Mouse (Mus musculus) heart, embryonic 12.5 days (tissue): ENCODE results near the gene Slc35e3. TPM values are rescaled to one million over a fixed set of nuclear protein-coding genes. Genes with fewer than 3 reads are reported as not detected.

Source experiments
- ATAC-seq: fragments of 200-750 bp; cut with Nextera tagmentation; 2 replicates; pipeline ENCODE4 v1.8.0; 2017; ENCODE audit warnings: moderate TSS enrichment, moderate library complexity; ENCODE audit not compliant: insufficient number of reproducible peaks, low FRiP score
- H3K27ac ChIP-seq: fragments of 300-500 bp; sonication (generic); 2 replicates; pipeline ENCODE4 v1.5.1; 2016; ENCODE audit warnings: mild to moderate bottlenecking, moderate library complexity; ENCODE audit not compliant: poor library complexity, severe bottlenecking
- H3K27me3 ChIP-seq: fragments of 300-500 bp; sonication (generic); replicated peaks from 2 replicates; pipeline ENCODE4 v1.6.1; 2016; ENCODE audit warnings: mild to moderate bottlenecking, moderate library complexity
- H3K36me3 ChIP-seq: fragments of 300-500 bp; sonication (generic); 2 replicates; pipeline ENCODE4 v1.6.1; 2016; ENCODE audit warnings: mild to moderate bottlenecking, moderate library complexity
- H3K4me1 ChIP-seq: fragments of 300-500 bp; sonication (generic); replicated peaks from 2 replicates; pipeline ENCODE4 v1.6.1; 2016; ENCODE audit warnings: mild to moderate bottlenecking
- H3K4me2 ChIP-seq: fragments of 300-500 bp; sonication (generic); 2 replicates; pipeline ENCODE4 v1.6.1; 2016; ENCODE audit warnings: mild to moderate bottlenecking, moderate library complexity
- H3K4me3 ChIP-seq: fragments of 300-500 bp; sonication (generic); 2 replicates; pipeline ENCODE4 v1.5.1; 2016; ENCODE audit warnings: mild to moderate bottlenecking
- H3K9ac ChIP-seq: fragments of 300-500 bp; sonication (generic); 2 replicates; pipeline ENCODE4 v1.6.1; 2016; ENCODE audit warnings: mild to moderate bottlenecking, moderate library complexity
- H3K9me3 ChIP-seq: fragments of 300-500 bp; sonication (generic); replicated peaks from 2 replicates; pipeline ENCODE4 v1.6.1; 2016; ENCODE audit warnings: mild to moderate bottlenecking, moderate library complexity
- WGBS: fragments of 180-500 bp; shearing (Covaris S2); methylation state at CpG from one replicate; pipeline ENCODE4 v1.1.7; 2016; 5-methylcytosine and 5-hydroxymethylcytosine counted together
- polyA plus RNA-seq: library from polyadenylated mRNA; unstranded; fragments of >200 nt; fragmentation: Nextera tagmentation; extraction: Ambion mirVana; gene quantifications from 2 replicates; pipeline ENCODE4 v1.2.1, GENCODE M21; 2016

The Slc35e3 gene
- polyA plus RNA-seq, 1 experiment from 2014 or later: 13.0 TPM

DNA sequence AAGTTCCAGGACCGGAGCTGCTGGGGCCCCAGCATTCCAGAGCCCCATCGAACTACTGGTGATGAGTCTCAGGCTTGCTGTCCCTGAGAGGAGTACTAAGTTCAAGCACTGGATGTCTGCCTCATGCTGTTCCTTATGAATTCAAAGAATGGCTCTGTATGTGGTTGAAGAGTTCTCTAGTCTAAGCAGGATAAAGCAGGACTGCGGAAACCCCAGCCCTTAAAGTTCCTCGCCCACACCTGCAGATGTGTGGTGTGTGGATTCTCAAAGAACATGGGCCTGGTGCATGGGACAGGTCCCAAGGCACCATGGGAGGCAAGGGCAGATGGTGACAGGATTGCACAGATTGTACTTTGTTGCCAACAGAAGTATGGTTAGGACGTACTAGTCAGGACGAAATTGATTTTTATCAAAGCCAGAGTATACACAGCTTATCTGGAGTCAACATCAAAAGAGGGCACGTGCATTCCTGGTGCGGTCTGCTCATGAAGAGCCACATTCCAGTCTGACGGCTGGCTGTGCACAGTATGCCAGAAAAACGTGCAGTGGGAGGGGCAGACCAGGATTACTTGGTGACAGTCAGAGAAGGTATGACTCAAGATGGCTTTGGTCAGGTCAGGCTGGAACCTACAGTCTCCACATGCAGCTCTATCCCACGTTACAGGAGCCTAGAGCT, 16.9 kb downstream of the Slc35e3 start:
- Histone ChIP-seq H3K27me3 (no peaks in the 10 kb centered on the region), H3K4me1 (peaks cover 15% of the 10 kb centered on the region), H3K36me3 (no peaks in the 10 kb centered on the region), H3K9me3 (no peaks in the 10 kb centered on the region), H3K4me2 (no peak overlapping the region), H3K9ac (no peak overlapping the region), H3K4me3 (no peak overlapping the region), H3K27ac (no peak overlapping the region)
- WGBS: 55% methylated on average over 11 of the region's 11 CpGs
- no peak for ATAC-seq

DNA sequence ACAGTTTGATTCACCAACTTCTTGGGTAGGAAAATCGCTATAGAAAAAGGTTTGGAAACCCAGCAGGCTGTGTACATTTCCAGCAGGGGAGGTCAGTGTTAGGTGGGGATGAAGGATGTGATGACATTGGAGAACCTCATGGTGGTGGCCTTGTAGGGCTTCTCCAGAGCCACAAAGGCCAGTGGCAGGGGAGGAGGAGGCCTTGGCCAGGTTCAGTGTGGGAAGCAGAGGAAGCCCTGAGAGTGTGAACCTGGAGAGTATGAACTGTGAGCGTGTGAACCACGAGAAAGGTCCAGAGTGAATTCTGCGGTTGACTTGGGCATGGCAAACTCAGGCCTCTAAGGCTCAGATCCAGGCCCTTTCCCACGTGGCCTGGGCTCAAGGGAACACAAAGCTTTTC, 17.6 kb downstream of the Slc35e3 start:
- Histone ChIP-seq H3K9ac (no peak overlapping the region), H3K4me1 (peaks cover 15% of the 10 kb centered on the region), H3K4me3 (no peak overlapping the region), H3K4me2 (no peak overlapping the region), H3K27me3 (no peaks in the 10 kb centered on the region), H3K27ac (no peak overlapping the region), H3K9me3 (no peaks in the 10 kb centered on the region), H3K36me3 (no peaks in the 10 kb centered on the region)
- ATAC-seq: no peak
- WGBS: 88% methylated on average over 5 of the region's 5 CpGs

DNA sequence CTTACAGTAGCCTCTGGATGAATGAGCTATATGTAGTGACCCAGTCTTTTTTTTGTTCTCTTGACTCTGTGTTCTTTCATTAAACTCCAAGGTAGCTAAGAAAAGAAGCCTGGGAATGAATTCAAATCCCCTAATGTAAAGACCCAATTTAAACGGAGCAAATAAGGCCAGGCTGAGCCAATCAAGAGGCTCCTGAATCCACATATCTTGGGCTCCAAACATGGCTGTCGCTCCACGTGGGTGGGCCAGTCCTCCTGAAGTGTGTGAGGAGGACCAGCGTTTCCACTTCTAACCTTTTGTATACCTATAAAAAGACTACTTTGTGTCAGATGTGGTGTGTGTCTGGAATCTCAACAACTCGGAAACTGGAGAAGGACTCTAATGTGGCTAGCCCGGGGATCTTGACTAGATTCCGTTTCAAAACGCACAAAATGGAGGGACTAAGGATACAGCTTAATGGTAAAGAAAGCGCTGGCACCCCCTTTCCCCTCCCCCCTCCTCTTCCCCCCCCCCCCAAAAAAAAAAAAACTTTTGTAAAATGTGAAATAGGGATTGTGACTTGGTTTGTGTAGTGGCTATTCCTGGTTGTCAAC, 18.6 kb downstream of the Slc35e3 start:
- Histone ChIP-seq H3K36me3 (no peaks in the 10 kb centered on the region), H3K4me2 (no peak overlapping the region)
- WGBS: 75% methylated on average over 9 of the region's 9 CpGs

DNA sequence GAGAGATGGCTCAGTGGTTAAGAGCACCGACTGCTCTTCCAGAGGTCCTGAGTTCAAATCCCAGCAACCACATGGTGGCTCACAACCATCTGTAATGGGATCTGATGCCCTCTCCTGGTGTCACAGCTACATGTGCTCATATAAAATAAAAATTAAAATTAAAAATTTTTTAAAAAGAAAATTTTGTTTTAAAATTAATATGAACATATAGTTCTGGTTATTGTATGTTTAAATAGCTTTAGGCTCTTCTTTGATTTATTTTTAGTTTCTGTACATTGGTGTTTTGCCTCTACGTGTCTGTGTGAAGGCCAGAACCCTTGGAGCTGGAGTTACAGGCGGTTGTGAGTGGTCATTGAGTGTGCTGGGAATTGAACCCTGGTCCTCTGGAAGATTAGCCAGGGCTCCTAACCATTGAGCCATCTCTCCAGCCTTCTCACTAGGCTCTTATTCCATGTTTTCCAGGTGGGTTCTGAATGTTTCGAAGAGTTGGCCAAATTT, 19.2 kb downstream of the Slc35e3 start:
- Histone ChIP-seq H3K4me1 (no peaks in the 10 kb centered on the region; the same call in 1 of the 2 replicates), H3K27me3 (no peaks in the 10 kb centered on the region), H3K9ac (no peak overlapping the region), H3K4me2 (no peak overlapping the region), H3K9me3 (no peaks in the 10 kb centered on the region), H3K4me3 (no peak overlapping the region), H3K27ac (no peak overlapping the region), H3K36me3 (no peaks in the 10 kb centered on the region)
- ATAC-seq: no peak
- 90% methylated on average over 4 of the region's 4 CpGs for WGBS

More for the DNA sequence above, 18.6 kb downstream of the Slc35e3 start:
- H3K27ac ChIP-seq: no peak overlapping the region
- no peak overlapping the region for H3K4me3 ChIP-seq
- no peak for ATAC-seq
- H3K9ac ChIP-seq: no peak overlapping the region
- no peaks in the 10 kb centered on the region for H3K9me3 ChIP-seq
- H3K4me1 ChIP-seq: peaks cover 5% of the 10 kb centered on the region; the same call in 1 of the 2 replicates
- H3K27me3 ChIP-seq: no peaks in the 10 kb centered on the region

DNA sequence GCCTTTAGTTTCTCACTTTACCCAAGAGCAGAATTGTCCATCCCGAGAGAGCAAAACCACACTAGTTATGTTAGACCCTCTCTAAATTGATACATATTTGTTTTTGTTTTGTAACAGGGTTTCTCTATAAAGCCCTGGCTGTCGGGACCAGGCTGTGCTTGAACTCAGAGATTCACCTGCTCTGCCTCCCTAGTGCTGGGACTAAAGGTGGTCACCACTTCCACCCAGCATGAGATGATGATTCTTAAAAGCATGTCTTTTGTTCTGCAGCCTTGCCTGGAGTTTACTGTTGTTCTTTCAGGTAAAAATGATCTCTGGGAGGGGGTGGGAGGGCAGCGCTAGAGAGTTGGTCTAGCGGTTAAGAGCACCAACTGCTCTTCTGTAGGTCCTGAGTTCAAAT, 19.8 kb downstream of the Slc35e3 start:
- no peak overlapping the region for H3K9ac ChIP-seq
- H3K9me3 ChIP-seq: no peaks in the 10 kb centered on the region
- H3K27me3 ChIP-seq: no peaks in the 10 kb centered on the region
- WGBS: 93% methylated on average over 4 of the region's 4 CpGs
- H3K4me2 ChIP-seq: no peak overlapping the region
- H3K4me1 ChIP-seq: no peaks in the 10 kb centered on the region; the same call in 1 of the 2 replicates
- no peak for ATAC-seq
- H3K4me3 ChIP-seq: no peak overlapping the region
- H3K27ac ChIP-seq: no peak overlapping the region
- H3K36me3 ChIP-seq: no peaks in the 10 kb centered on the region

DNA sequence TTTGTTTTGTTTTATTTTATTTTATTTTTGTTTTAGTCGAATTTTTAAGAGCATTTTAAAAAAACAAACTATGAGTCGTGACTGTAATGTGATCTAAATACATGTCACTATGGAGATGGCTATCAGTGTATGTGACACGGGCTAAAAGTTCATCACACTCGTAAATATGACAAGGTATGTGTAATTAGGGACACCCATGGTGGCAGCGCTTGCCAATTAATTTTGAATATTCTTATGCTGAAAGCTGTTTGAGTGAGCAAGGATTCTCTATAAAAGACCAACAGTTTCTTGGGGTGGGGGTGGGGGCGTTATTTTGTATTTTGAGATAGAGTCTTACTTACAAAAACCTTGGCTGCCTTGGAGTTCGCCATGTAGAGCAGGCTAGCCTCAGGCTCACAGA, 20.5 kb downstream of the Slc35e3 start:
- no peak for ATAC-seq
- Histone ChIP-seq H3K9ac (no peak overlapping the region), H3K36me3 (no peaks in the 10 kb centered on the region), H3K4me3 (no peak overlapping the region), H3K9me3 (no peaks in the 10 kb centered on the region), H3K27me3 (no peaks in the 10 kb centered on the region), H3K4me1 (no peaks in the 10 kb centered on the region), H3K27ac (no peak overlapping the region), H3K4me2 (no peak overlapping the region)
- 77% methylated on average over 7 of the region's 7 CpGs for WGBS

DNA sequence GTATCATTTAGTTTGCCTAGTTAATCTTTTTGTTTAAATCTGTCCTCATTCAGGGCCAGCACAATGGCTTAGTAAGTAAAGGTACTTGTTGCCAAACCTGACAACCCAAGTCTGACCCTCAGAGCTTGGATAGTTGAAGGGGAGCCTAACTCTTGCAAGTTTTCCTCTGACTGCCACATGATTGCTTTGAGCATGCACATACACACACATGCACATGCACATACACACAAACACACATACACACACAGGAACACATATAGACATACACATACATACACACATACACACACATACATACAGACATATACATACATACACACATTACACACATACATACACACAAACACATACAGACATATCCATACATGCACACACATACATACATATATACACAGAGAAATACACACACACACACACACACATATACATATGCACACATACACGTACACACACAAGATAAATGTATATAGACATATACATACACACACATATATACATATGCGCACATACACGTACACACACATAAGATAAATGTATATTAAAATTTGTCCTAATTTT, 21.3 kb downstream of the Slc35e3 start:
- Histone ChIP-seq H3K27me3 (no peaks in the 10 kb centered on the region), H3K9ac (no peak overlapping the region), H3K4me2 (no peak overlapping the region), H3K4me3 (no peak overlapping the region), H3K36me3 (no peaks in the 10 kb centered on the region), H3K9me3 (no peaks in the 10 kb centered on the region), H3K4me1 (no peaks in the 10 kb centered on the region), H3K27ac (no peak overlapping the region)
- 88% methylated on average over 3 of the region's 3 CpGs for WGBS
- ATAC-seq: no peak

DNA sequence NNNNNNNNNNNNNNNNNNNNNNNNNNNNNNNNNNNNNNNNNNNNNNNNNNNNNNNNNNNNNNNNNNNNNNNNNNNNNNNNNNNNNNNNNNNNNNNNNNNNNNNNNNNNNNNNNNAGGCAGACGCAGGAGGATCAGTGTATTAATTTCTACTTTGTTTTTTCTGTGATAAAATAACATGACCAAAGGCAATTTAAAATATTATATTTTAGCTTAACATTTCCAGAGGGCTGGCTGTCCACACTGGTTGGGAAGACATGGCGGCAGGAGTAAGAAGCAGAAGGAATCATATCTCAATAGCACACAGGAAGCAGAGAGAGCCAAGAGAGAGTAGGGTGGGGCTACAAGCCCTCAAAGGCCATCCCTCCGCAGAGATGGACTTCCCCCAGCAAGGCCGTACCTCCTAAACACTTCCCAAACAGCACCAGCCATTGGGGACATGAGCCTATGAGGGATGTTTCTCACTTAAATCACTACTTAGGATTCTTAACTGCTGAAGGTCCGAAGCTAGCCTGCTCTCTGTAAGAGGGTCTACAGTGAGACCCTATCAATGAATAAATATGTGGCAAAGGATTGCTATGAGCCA, 21.9 kb downstream of the Slc35e3 start:
- H3K4me1 ChIP-seq: no peaks in the 10 kb centered on the region
- H3K4me2 ChIP-seq: no peak overlapping the region
- H3K4me3 ChIP-seq: no peak overlapping the region
- H3K27me3 ChIP-seq: no peaks in the 10 kb centered on the region
- 72% methylated on average over 5 of the region's 5 CpGs for WGBS
- no peak for ATAC-seq
- H3K27ac ChIP-seq: no peak overlapping the region
- H3K9ac ChIP-seq: no peak overlapping the region
- H3K9me3 ChIP-seq: no peaks in the 10 kb centered on the region
- H3K36me3 ChIP-seq: no peaks in the 10 kb centered on the region

DNA sequence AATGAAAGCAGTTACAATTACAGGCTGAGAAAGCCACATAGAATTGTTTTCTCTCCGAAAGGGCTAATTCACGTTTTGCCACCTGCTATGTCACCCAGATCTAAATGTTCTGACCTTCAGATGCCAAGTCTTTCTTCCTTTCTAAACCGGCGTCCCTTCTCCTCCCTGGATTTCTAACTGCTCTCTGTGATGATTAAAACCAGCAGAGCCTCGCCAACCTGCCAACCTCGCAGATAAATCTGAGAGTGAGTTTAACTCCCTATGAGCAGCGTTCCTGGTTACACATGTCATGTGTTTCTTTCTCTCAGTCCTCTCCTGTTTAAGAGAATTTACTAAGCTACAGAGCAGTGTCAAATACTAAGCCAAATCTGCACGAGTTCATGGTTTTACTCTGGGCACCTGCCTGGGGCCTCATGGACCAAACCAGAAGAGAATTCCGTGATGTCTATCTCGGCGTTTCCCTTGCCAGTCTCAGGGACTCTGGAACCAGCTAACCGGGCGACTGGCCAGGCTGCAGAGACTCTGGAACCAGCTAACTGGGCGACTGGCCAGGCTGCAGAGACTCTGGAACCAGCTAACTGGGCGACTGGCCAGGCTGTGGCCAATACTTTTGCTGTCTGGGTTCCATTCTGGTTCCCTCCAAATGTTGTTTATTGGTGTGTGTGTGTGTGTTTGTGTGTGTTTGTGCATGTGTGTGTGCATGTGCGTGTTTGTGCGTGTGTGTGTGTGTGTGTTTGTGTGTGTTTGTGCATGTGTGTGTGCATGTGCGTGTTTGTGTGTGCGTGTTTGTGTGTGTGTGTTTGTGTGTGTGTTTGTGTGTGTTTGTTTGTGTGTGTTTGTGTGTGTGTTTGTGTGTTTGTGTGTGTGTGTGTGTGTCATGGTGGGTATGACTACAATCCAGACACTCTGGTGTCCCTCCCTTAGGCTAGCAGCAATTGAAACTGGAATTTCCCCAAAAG, 27.7 kb downstream of the Slc35e3 start:
- no peaks in the 10 kb centered on the region for H3K27me3 ChIP-seq
- WGBS: 52% methylated on average over 19 of the region's 19 CpGs
- peak overlapping the region; percentile 30 for H3K4me2 ChIP-seq
- no peaks in the 10 kb centered on the region for H3K9me3 ChIP-seq
- H3K9ac ChIP-seq: no peak overlapping the region
- no peak for ATAC-seq
- H3K4me1 ChIP-seq: peaks cover 20% of the 10 kb centered on the region
- H3K4me3 ChIP-seq: no peak overlapping the region
- no peaks in the 10 kb centered on the region for H3K36me3 ChIP-seq
- peak overlapping the region; percentile 45 for H3K27ac ChIP-seq

DNA sequence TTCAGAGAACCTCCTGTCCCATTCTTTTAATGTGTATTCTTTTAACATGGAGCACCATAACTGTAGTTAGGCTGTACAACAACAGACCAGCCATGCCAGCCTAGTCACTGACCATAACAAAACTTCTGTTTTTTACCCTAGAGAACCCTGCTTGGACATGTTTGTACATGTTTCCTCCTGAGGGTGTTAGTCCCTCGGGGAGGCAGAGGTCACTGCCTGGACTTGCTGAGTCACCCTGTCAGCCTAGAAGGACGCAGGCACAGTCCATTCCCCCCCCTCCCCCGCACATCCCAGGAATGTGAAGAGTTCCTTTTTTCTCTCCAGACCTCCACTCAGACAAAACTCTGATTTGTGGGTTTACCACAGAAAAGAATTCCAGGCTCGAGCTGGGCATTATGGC, 28.6 kb downstream of the Slc35e3 start:
- Histone ChIP-seq H3K27ac (peak overlapping the region; percentile 45), H3K4me1 (peaks cover 20% of the 10 kb centered on the region), H3K27me3 (no peaks in the 10 kb centered on the region), H3K4me3 (no peak overlapping the region), H3K9ac (no peak overlapping the region), H3K9me3 (no peaks in the 10 kb centered on the region), H3K4me2 (peak overlapping the region; percentile 30; the same call in 1 of the 2 replicates), H3K36me3 (no peaks in the 10 kb centered on the region)
- peak; percentile 83 for ATAC-seq
- WGBS: 7% methylated on average over 4 of the region's 4 CpGs
